Mouse (Mus musculus) heart, postnatal 25 days (tissue): ENCODE measurements at regions not wholly inside any gene's neighbourhood (a gene's known extent, or its start where the extent isn't known, plus 50 kb on each side); places are given as distances from the start of the nearest gene placed in this dataset.
"Not testable (repeated sequence)": the region's sequence is repeated elsewhere in the genome, so short reads cannot be mapped to it uniquely, and the experiment has no call there.

Experiments
- DNase-seq: peaks from one replicate; pipeline ENCODE4 v3.0.0; 2022; ENCODE audit warnings: low spot score
- intact Hi-C: fragments of 180-260 bp; cut with DNase I; formaldehyde crosslinking; loops from one replicate; pipeline ENCODE4 v1.15.1; 2025

GRCm38 (mm10) chr14:37571971-37572370, 436.9 kb upstream of the Ghitm start:
- no peak for DNase-seq
- intact Hi-C loops, result no loop called here

- intact Hi-C loops, result no loop called here
- no peak for DNase-seq
Measured at GRCm38 (mm10) chr14:37558258-37558657, 423.2 kb upstream of the Ghitm start.

GRCm38 (mm10) chr14:37523616-37524015, 388.5 kb upstream of the Ghitm start:
- intact Hi-C loops, result no loop called here
- no peak for DNase-seq

- DNase-seq, intact Hi-C loops: not testable (repeated sequence)
Measured at GRCm38 (mm10) chr14:37520631-37521030, 385.6 kb upstream of the Ghitm start.

GRCm38 (mm10) chr14:37505314-37505713, 370.2 kb upstream of the Ghitm start:
- intact Hi-C loops, result no loop called here
- no peak for DNase-seq

GRCm38 (mm10) chr14:37490711-37491110, 355.6 kb upstream of the Ghitm start:
- intact Hi-C loops, result no loop called here
- no peak for DNase-seq

GRCm38 (mm10) chr14:37485292-37485691, 350.2 kb upstream of the Ghitm start:
- intact Hi-C loops, result no loop called here
- no peak for DNase-seq

GRCm38 (mm10) chr14:37477599-37477998, 342.5 kb upstream of the Ghitm start:
- no peak for DNase-seq
- intact Hi-C loops, result no loop called here

GRCm38 (mm10) chr14:37468711-37469110, 333.6 kb upstream of the Ghitm start:
- no peak for DNase-seq
- intact Hi-C loops, result no loop called here

- intact Hi-C loops, result no loop called here
Measured at GRCm38 (mm10) chr14:37440874-37441273, 305.8 kb upstream of the Ghitm start.

GRCm38 (mm10) chr14:37430656-37431055, 295.6 kb upstream of the Ghitm start:
- no peak for DNase-seq
- intact Hi-C loops, result no loop called here

More at GRCm38 (mm10) chr14:37440874-37441273, 305.8 kb upstream of the Ghitm start:
- no peak for DNase-seq

- intact Hi-C loops, result no loop called here
- DNase-seq, result no peak
Measured at GRCm38 (mm10) chr14:37425506-37425905, 290.4 kb upstream of the Ghitm start.

- intact Hi-C loops, result no loop called here
Measured at GRCm38 (mm10) chr14:37421566-37421965, 286.5 kb upstream of the Ghitm start.

GRCm38 (mm10) chr14:37412583-37412982, 277.5 kb upstream of the Ghitm start:
- DNase-seq, intact Hi-C loops: not testable (repeated sequence)

More at GRCm38 (mm10) chr14:37421566-37421965, 286.5 kb upstream of the Ghitm start:
- no peak for DNase-seq

GRCm38 (mm10) chr14:37371972-37372371, 236.9 kb upstream of the Ghitm start:
- DNase-seq, result no peak
- intact Hi-C loops, result no loop called here

- no peak for DNase-seq
- intact Hi-C loops, result no loop called here
Measured at GRCm38 (mm10) chr14:37361896-37362295, 226.8 kb upstream of the Ghitm start.

- intact Hi-C loops, result no loop called here
- no peak for DNase-seq
Measured at GRCm38 (mm10) chr14:37355968-37356704, 221.1 kb upstream of the Ghitm start.

- DNase-seq, result no peak
- intact Hi-C loops, result no loop called here
Measured at GRCm38 (mm10) chr14:37323392-37323791, 188.3 kb upstream of the Ghitm start.

- no peak for DNase-seq
- intact Hi-C loops, result no loop called here
Measured at GRCm38 (mm10) chr14:37315239-37315895, 180.3 kb upstream of the Ghitm start.

GRCm38 (mm10) chr14:37313906-37314305, 178.8 kb upstream of the Ghitm start:
- intact Hi-C loops, result no loop called here

GRCm38 (mm10) chr14:37312887-37313286, 177.8 kb upstream of the Ghitm start:
- intact Hi-C loops, result no loop called here
- DNase-seq, result no peak

More at GRCm38 (mm10) chr14:37313906-37314305, 178.8 kb upstream of the Ghitm start:
- no peak for DNase-seq
